Mouse (Mus musculus) hindbrain, postnatal 0 days (tissue): Measurements from ENCODE around the gene Ntm. TPM values are rescaled to one million over a fixed set of nuclear protein-coding genes. Genes with fewer than 3 reads are reported as not detected.
A peak's percentile ranks its signal among the peaks of the same experiment; 100 is the strongest.

ENCODE experiments used
- ATAC-seq: fragments of 200-750 bp; cut with Nextera tagmentation; 2 replicates; pipeline ENCODE4 v1.8.0; 2017; ENCODE audit warnings: mild to moderate bottlenecking, moderate TSS enrichment, moderate library complexity
- DNase-seq: peaks from one replicate; pipeline ENCODE4 v3.0.0-alpha.2; 2015; ENCODE audit warnings: low spot score
- H3K27ac ChIP-seq: fragments of 300-500 bp; sonication (generic); 2 replicates; pipeline ENCODE4 v1.5.1; 2014; ENCODE audit warnings: mild to moderate bottlenecking
- H3K27me3 ChIP-seq: fragments of 300-500 bp; sonication (generic); 2 replicates; pipeline ENCODE4 v1.6.1; 2014; ENCODE audit warnings: low read length, mixed read lengths; ENCODE audit not compliant: insufficient read depth
- H3K36me3 ChIP-seq: fragments of 300-500 bp; sonication (generic); 2 replicates; pipeline ENCODE4 v1.6.1; 2014; ENCODE audit warnings: low read length, mixed read lengths; ENCODE audit not compliant: insufficient read depth
- H3K4me1 ChIP-seq: fragments of 300-500 bp; sonication (generic); 2 replicates; pipeline ENCODE4 v1.6.1; 2014; ENCODE audit warnings: antibody characterized with exemption, low read length, mixed read lengths; ENCODE audit not compliant: insufficient read depth
- H3K4me2 ChIP-seq: fragments of 300-500 bp; sonication (generic); 2 replicates; pipeline ENCODE4 v1.6.1; 2014; ENCODE audit warnings: low read depth, mild to moderate bottlenecking, low read length, moderate library complexity, mixed read lengths
- H3K4me3 ChIP-seq: fragments of 300-500 bp; sonication (generic); 2 replicates; pipeline ENCODE4 v1.5.1; 2014; ENCODE audit warnings: low read length
- H3K9ac ChIP-seq: fragments of 300-500 bp; sonication (generic); replicated peaks from 2 replicates; pipeline ENCODE4 v1.6.1; 2014; ENCODE audit warnings: mild to moderate bottlenecking, low read length, moderate library complexity, mixed read lengths
- H3K9me3 ChIP-seq: fragments of 300-500 bp; sonication (generic); 2 replicates; pipeline ENCODE4 v1.6.1; 2016; ENCODE audit warnings: low read length, mixed read lengths
- CTCF ChIP-seq: IDR thresholded peaks from 2 replicates; pipeline ENCODE4 v1.5.1; 2016; ENCODE audit warnings: antibody characterized with exemption, control low read depth, low read depth
- WGBS: fragments of 180-500 bp; shearing (Covaris S2); extraction: QIAGEN DNeasy Blood & Tissue Kit; methylation state at CpG from one replicate; pipeline ENCODE4 v1.1.7; 2014; 5-methylcytosine and 5-hydroxymethylcytosine counted together
- polyA plus RNA-seq: library from polyadenylated mRNA; unstranded; fragments of >200 nt; fragmentation: Nextera tagmentation; extraction: Ambion mirVana; gene quantifications from 2 replicates; pipeline ENCODE4 v1.2.1, GENCODE M21; 2015
- total RNA-seq: library from RNA; depleted of rRNA; stranded (reverse); fragments of >200 nt; gene quantifications from 2 replicates; pipeline ENCODE4 v1.2.3, GENCODE M21; 2014

Gene Ntm
- total and polyA plus RNA-seq, 2 experiments from 2014 or later: 208 to 268 TPM

- peak; percentile 85 for DNase-seq
- no peak overlapping the region for H3K4me2 ChIP-seq
- peak; percentile 16; the same call in 1 of the 2 replicates for ATAC-seq
- TF ChIP-seq CTCF: peak; percentile 89
- H3K4me1 ChIP-seq: peaks cover 8% of the 10 kb centered on the region
- WGBS: 28% methylated on average over 4 of the region's 4 CpGs
- no peaks in the 10 kb centered on the region for H3K36me3 ChIP-seq
- no peak overlapping the region for H3K27ac ChIP-seq
- no peak overlapping the region for H3K9ac ChIP-seq
- H3K9me3 ChIP-seq: no peaks in the 10 kb centered on the region
- H3K27me3 ChIP-seq: no peaks in the 10 kb centered on the region
- H3K4me3 ChIP-seq: no peak overlapping the region
Observed at GRCm38 (mm10) chr9:29650679-29651078, 312.3 kb downstream of the Ntm start.

- Histone ChIP-seq H3K4me1 (peaks cover 8% of the 10 kb centered on the region), H3K9ac (no peak overlapping the region), H3K4me2 (no peak overlapping the region), H3K27me3 (no peaks in the 10 kb centered on the region), H3K9me3 (no peaks in the 10 kb centered on the region), H3K4me3 (no peak overlapping the region), H3K27ac (no peak overlapping the region), H3K36me3 (no peaks in the 10 kb centered on the region)
- no peak for TF ChIP-seq CTCF
- DNase-seq (no peak), ATAC-seq (no peak)
- WGBS: 76% methylated on average over 5 of the region's 5 CpGs
Observed at GRCm38 (mm10) chr9:29650266-29650665, 312.7 kb downstream of the Ntm start.

- H3K27ac ChIP-seq: no peak overlapping the region
- H3K4me1 ChIP-seq: peaks cover 8% of the 10 kb centered on the region
- WGBS: 85% methylated on average over 5 of the region's 5 CpGs
- H3K36me3 ChIP-seq: no peaks in the 10 kb centered on the region
- no peak overlapping the region for H3K4me3 ChIP-seq
- H3K9ac ChIP-seq: no peak overlapping the region
- no peak for ATAC-seq
- H3K9me3 ChIP-seq: no peaks in the 10 kb centered on the region
- H3K27me3 ChIP-seq: no peaks in the 10 kb centered on the region
- DNase-seq: no peak
- no peak overlapping the region for H3K4me2 ChIP-seq
- no peak for TF ChIP-seq CTCF
Observed at GRCm38 (mm10) chr9:29648256-29648655, 314.7 kb downstream of the Ntm start.

- no peaks in the 10 kb centered on the region for H3K36me3 ChIP-seq
- TF ChIP-seq CTCF: no peak
- H3K4me1 ChIP-seq: peaks cover 8% of the 10 kb centered on the region
- H3K27me3 ChIP-seq: no peaks in the 10 kb centered on the region
- H3K4me2 ChIP-seq: no peak overlapping the region
- 72% methylated on average over 8 of the region's 8 CpGs for WGBS
- no peak for DNase-seq
- no peak for ATAC-seq
- H3K4me3 ChIP-seq: no peak overlapping the region
- H3K9me3 ChIP-seq: no peaks in the 10 kb centered on the region
- H3K27ac ChIP-seq: no peak overlapping the region
- H3K9ac ChIP-seq: no peak overlapping the region
Observed at GRCm38 (mm10) chr9:29647764-29648163, 315.2 kb downstream of the Ntm start.

GRCm38 (mm10) chr9:29645796-29646400 is 317.0 kb downstream of the Ntm start:
- Histone ChIP-seq H3K4me3 (no peak overlapping the region), H3K9ac (no peak overlapping the region), H3K4me2 (no peak overlapping the region), H3K36me3 (no peaks in the 10 kb centered on the region), H3K4me1 (peaks cover 8% of the 10 kb centered on the region), H3K9me3 (no peaks in the 10 kb centered on the region), H3K27me3 (no peaks in the 10 kb centered on the region), H3K27ac (no peak overlapping the region)
- DNase-seq: peak; percentile 10
- WGBS: 38% methylated on average over 8 of the region's 8 CpGs
- ATAC-seq: no peak
- TF ChIP-seq CTCF: no peak

GRCm38 (mm10) chr9:29642997-29643657 is 319.8 kb downstream of the Ntm start:
- Histone ChIP-seq H3K27ac (no peak overlapping the region), H3K9ac (no peak overlapping the region), H3K4me2 (no peak overlapping the region), H3K36me3 (no peaks in the 10 kb centered on the region), H3K27me3 (no peaks in the 10 kb centered on the region), H3K4me1 (peaks cover 3% of the 10 kb centered on the region), H3K4me3 (no peak overlapping the region), H3K9me3 (no peaks in the 10 kb centered on the region)
- TF ChIP-seq CTCF: peak; percentile 88
- ATAC-seq: peak; percentile 58; the same call in 1 of the 2 replicates
- peak; percentile 83 for DNase-seq
- WGBS: 21% methylated on average over 11 of the region's 11 CpGs

GRCm38 (mm10) chr9:29637335-29637734 is 325.6 kb downstream of the Ntm start:
- Histone ChIP-seq H3K4me3 (no peak overlapping the region), H3K9me3 (no peaks in the 10 kb centered on the region), H3K27ac (no peak overlapping the region), H3K36me3 (no peaks in the 10 kb centered on the region), H3K4me2 (no peak overlapping the region), H3K4me1 (no peaks in the 10 kb centered on the region), H3K27me3 (no peaks in the 10 kb centered on the region), H3K9ac (no peak overlapping the region)
- no peak for ATAC-seq
- no peak for DNase-seq
- 80% methylated on average over 8 of the region's 8 CpGs for WGBS
- TF ChIP-seq CTCF: no peak
